Mouse (Mus musculus) spleen, postnatal 14 days (tissue): ENCODE measurements around the gene Dll1.
A peak's percentile ranks its signal among the peaks of the same experiment; 100 is the strongest.

Experiments
- DNase-seq, 2 experiments: peaks; one replicate each; pipeline ENCODE4 v3.0.0; 2021 to 2022; ENCODE audit warnings: low spot score in 2 of 2

Gene Dll1

DNA sequence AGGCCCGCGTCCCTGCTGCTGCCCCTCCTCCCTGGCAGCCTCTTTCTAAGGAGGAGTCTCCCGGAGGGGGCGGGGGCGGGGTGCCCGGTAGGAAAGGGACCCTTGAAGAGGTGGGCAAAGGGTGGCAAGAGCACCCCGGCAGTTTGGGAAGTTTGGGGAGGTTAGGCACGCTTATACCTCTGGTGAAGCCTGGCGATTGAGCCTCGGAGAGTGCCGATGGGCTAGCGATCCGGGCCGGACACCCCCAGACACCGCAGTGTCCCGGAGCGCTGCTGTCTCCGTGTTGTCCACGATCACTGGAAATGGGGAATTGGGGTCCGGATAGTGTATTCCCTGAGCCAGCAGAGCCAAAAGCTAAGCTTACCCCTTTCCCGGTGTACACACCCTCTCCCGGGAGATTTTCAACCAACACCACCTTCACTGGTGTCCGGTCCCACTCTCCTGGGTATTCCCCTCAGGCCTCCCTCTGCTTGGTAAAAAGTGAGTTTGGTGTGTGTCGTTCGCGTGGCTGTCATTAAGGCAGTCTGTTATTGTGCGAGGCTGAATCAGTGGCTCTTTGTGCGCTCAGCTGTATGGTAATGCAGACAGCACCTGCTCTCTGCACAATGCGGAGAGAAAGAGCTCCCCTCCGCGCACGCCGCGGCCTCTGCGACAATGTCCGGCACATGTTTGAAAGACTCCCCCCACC, at the start of gene Dll1:
Dll1 (minus strand) TSS at position 379 of the 688 bp plus-strand sequence.
- no peak for DNase-seq

- no peak for DNase-seq
Observed at GRCm38 (mm10) chr17:15425931-15426330, 49.3 kb upstream of the Dll1 start.

GRCm38 (mm10) chr17:15423080-15423765, 46.6 kb upstream of the Dll1 start:
- DNase-seq = no peak

GRCm38 (mm10) chr17:15422666-15423065, 46.0 kb upstream of the Dll1 start:
- no peak for DNase-seq

DNA sequence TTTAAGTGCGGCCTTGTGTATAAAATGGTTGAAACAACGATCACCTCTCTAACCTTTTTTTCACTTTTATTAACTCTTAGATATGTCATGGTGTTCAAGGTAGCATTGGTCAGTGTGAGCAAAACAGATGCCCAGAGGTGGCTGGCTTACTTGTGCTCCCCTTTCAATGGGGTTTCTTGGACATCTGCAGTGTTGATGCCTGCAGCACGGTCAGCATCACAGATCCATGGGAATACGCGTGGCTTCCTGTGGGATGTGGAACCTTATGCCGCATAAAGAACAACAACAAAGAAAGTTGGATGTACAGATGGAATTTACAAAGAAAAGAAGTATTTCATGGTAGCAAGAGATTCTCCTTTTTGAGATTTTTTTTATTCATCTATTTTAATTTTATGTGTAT, 44.8 kb upstream of the Dll1 start:
- DNase-seq = no peak

GRCm38 (mm10) chr17:15420021-15420603, 43.4 kb upstream of the Dll1 start:
- no peak for DNase-seq

- DNase-seq = no peak
Observed at GRCm38 (mm10) chr17:15419534-15419933, 42.9 kb upstream of the Dll1 start.

GRCm38 (mm10) chr17:15416596-15417215, 40.0 kb upstream of the Dll1 start:
- no peak for DNase-seq

DNA sequence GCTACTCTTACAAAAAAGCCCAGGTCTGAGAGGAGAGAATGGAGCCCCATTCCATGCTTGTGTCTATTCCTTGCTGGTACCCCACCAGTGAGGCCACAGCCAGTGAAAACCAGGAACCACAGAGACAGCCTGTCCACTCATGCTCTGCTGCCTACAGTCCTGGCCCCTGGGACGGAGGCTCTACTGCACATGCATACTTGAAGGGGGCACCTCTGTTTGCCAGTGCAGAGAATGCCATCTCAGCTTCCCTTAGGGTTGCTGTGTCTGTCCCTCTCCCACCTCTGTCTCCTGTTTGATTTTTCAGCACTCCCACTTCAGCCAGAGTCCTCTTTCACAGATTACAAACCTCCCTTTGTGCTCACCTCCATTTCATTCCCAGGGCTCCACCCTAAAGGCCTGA, 34.2 kb upstream of the Dll1 start:
- DNase-seq = no peak

DNA sequence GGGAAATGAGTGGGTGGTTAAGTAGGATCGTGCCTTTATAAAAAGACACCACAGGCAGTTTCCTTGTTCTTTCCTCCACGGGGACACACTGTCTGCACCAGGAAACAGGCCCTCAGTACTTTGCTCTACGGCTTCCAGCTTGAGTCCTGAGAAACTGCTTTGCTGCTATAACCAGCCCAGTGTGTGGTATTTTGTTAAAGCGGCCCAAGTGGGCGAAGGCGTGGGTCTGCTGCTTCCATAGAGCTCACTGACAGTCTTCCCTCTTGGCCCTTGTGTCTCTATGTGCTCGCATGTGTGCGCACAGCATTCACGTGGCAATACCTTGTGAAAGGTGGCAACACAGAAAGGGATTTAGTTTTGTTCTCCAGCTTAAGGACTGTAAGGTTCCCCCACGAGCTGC, 32.6 kb upstream of the Dll1 start:
- no peak for DNase-seq

GRCm38 (mm10) chr17:15406576-15406975, 29.9 kb upstream of the Dll1 start:
- DNase-seq = no peak

GRCm38 (mm10) chr17:15401716-15402115, 25.0 kb upstream of the Dll1 start:
- DNase-seq = no peak

GRCm38 (mm10) chr17:15395997-15396675, 19.5 kb upstream of the Dll1 start, which contains the start of gene Fam120b:
Gene Fam120b (plus strand): TSS chr17:15396202.
- peak; percentile 49 to 60 for DNase-seq

- no peak for DNase-seq
Observed at GRCm38 (mm10) chr17:15389356-15389755, 12.7 kb upstream of the Dll1 start.

DNA sequence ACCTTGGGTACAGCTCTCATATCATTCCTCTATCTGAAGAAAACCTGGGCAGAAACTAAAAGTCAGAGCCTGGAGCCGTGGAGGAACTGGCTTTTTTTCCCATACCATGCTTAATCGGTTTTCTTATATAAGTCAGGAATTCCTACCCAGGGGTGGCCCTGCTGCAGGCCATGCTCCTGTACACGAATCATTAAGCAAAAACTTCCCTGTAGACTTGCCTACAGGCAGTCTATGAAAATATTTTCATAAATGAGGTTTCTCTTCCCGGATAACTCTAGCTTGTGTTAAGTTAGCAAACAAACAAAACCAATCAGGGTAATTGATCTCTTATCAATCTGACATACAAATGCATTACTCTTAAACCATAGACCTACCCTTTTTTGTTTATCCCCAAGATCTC, 12.2 kb upstream of the Dll1 start:
- DNase-seq = no peak

DNA sequence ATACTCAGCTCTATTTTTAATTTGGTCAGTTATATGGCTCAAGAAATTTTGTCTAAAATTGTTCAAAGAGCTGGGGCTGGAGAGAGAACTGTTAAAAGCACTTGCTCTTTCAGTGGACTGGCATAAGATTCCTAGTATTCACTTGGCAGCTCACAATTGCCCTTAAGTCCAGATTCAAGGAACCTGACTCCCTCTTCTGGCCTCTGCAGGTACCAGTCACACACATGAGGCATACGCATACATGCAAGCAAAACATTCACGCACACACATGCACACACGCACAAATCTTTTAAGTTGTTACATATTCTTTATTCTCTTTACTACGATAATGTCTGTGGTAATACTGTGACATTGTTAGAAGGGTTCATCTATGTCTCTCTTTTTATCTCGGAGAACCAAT, 6.7 kb upstream of the Dll1 start:
- no peak for DNase-seq

DNA sequence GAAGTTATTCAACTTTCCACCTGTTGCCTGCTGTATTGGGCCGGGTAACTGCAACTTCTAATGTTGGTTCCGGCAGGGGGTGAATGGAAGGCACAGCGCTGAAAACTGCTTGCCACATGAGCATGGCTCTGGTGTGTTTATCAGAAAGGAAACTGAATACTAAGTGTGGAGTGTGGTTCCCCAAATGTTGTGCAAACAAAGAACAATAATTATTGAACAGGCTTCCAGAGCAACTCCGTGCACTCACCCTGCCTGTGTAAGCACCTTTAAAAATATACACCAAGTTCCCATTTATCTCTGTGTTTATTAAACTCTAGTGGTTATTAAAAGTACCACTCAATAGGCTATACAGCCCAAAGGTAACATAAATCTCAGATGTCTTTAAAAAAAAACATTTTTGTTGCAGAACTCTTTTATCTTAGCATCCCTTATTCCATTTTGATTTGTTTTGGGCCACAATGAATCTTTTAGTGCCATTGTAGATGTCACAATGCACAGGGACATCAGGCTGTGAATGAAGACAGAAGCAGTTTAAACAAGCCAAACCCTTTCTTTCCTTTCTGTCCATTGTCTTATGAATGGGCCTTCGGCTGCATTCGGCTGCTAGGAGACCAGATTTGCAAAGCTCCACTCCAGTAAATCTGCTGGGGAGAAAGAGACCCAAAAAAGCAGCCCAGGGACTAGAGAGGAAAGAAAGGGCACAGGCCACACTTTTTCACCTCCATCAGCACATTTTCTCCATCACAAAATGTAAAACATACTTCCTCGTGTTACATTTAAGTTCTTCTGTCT, 5.4 kb upstream of the Dll1 start:
- no peak for DNase-seq

DNA sequence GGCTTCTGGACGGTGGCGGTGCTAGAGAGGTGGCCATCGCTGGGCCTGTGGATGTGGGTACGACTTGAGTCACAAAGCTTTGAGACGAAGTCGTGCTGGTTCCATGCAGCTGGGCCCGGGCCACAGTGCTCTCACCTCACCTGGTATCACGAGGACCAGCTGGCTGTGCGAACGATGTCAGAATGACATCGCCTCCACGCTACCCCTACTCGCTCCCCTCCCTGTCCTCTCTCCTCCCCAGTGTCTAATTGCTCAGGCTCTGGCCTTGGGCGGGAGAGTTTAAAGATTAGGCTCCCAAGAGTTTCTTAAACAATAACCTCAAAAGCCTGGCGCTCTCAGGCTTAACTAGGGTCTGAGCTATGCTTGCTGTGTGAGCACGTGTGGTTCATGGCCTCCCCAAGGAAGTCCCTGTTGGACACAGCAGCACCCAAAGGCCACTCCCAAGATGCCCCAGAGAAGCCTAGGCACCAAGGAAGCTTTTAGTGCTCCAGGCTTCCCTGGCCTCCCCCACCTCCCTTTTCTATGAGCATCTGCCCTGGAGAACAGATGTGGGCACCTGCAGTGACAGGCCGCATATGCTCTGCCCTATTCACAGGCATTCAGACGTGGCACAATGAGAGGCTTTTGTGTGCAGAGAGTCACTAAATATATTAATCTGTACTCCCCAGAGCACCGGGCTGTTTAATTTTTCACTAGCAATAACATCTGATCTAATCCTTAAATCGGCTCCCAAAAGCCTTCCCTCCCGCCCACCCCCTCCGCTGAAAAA, 4.6 kb upstream of the Dll1 start:
- no peak for DNase-seq

- DNase-seq = no peak
Observed at GRCm38 (mm10) chr17:15380641-15381051, 4.0 kb upstream of the Dll1 start.

GRCm38 (mm10) chr17:15379741-15380526, 3.3 kb upstream of the Dll1 start:
- DNase-seq = no peak
